Mouse (Mus musculus) embryonic fibroblast, embryonic 13.5 days (primary cell): ENCODE results near the gene Eng.

Experiments used
- CTCF ChIP-seq: IDR thresholded peaks from 2 replicates; pipeline ENCODE4 v1.5.1; 2011; ENCODE audit warnings: mild to moderate bottlenecking, control low read depth, low read length, moderate library complexity, borderline replicate concordance; ENCODE audit not compliant: insufficient read depth
- POLR2A ChIP-seq: IDR thresholded peaks from 2 replicates; pipeline ENCODE4 v1.6.1; 2011; ENCODE audit warnings: low read depth, mild to moderate bottlenecking, control low read depth, low read length, moderate library complexity

- TF ChIP-seq CTCF (no peak), POLR2A (no peak)
Observed at GRCm38 (mm10) chr2:32612274-32612673, 34.1 kb upstream of the Eng start.
